Mouse (Mus musculus): ENCODE data around the gene Stx11.

DNA sequence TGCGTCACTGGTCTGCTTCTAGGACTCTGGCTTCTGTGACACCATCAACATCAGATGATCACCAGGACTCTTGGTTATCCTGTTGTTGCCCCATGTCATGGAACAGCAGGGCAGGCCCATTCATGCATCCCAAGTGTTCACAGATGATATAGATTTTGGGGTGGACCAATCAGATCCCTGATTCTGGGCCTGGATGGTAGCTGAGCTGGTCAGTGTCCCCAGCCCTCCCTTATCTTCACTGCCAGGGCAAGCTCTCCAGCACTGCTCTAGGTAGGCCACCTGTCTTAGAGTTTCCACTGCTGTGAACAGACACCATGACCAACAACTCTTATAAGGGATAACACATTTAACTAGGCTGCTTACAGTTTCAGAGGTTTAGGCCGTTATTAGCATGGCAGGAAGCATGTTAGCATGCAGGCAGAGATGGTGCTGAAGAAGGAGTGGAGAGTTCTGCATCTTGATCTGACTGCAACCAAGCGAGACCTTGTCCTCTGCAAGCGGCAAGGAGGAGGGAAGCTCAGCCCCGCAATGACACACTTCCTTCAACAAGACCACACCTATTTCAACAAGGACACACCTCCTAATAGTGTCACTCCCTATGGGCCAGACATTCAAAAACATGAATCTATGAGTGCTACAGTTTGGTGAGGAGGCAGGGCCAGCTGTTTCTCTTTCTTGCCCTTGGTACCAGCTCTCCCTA lies 60.5 kb downstream of the Stx11 start:
- TF ChIP-seq CTCF (IDR thresholded peaks at IDR 0.05; ENCODE audit: low read depth, low read length) (no peak), POLR2A (IDR thresholded peaks at IDR 0.05; ENCODE audit: borderline replicate concordance, low read depth, low read length) (no peak)

Measured in bone marrow macrophage, adult 2 months (primary cell).